Mouse (Mus musculus): Measurements from ENCODE around the gene Gm17581. TPM values are rescaled to one million over a fixed set of nuclear protein-coding genes. Genes with fewer than 3 reads are reported as not detected.
"Not testable (repeated sequence)": the region's sequence is repeated elsewhere in the genome, so short reads cannot be mapped to it uniquely, and the experiment has no call there.

Gm17581 gene
- polyA plus RNA-seq, 1 experiment from 2014 or later = not detected

DNA sequence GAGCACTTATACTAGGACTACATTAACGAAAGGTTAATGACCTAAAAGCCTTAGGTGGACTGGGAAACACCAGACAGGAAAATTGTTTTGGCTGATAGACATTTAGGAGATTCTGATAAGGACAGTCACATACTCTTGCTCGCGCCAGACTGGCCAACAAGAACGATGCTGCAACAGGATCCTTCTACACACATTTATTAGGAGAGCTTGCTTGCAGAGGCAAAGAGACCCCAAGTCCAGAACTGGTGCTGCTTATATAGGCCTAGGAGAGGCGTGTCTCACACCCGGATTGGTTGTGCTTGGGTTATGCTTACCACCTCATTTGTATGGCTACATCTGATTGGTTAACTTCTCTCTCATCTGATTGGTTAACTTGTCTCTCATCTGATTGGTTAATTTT lies 37.2 kb downstream of the Gm17581 start:
- H3K4me2 ChIP-seq (replicated peaks); ATAC-seq: not testable (repeated sequence)
- WGBS = 95% methylated on average over 6 of the region's 6 CpGs

DNA sequence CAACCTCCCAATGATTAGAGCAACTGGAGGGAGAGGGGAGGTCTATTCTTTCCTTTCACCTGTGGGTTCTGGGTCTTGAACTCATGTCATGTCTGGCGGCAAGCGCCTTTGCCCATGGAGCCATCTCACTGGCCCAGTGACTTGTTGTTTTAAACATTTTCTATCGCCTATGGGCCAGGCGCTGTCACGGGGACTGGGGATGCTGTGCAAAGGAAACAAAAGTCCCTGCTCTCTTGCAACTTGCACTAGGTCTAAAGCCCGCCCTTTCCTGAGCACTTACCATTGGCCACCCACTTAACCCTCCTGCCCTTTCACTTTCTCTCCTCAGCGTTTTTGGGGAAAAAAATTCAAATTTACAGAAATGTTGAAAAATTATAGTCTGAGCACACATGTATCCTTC lies 38.8 kb downstream of the Gm17581 start:
- H3K9ac ChIP-seq = no peak overlapping the region
- no peak overlapping the region for H3K4me3 ChIP-seq (replicated peaks)
- H3K36me3 ChIP-seq = no peaks in the 10 kb centered on the region
- ATAC-seq = no peak
- H3K4me2 ChIP-seq (replicated peaks) = no peak overlapping the region
- no peaks in the 10 kb centered on the region for H3K9me3 ChIP-seq
- H3K27me3 ChIP-seq (replicated peaks) = no peaks in the 10 kb centered on the region
- no peak overlapping the region for H3K27ac ChIP-seq
- H3K4me1 ChIP-seq (replicated peaks) = no peaks in the 10 kb centered on the region
- 71% methylated on average over 7 of the region's 7 CpGs for WGBS

More for the DNA sequence above, 37.2 kb downstream of the Gm17581 start:
- not testable (repeated sequence) for H3K36me3 ChIP-seq; H3K9ac ChIP-seq; H3K9me3 ChIP-seq; H3K27ac ChIP-seq; H3K27me3 ChIP-seq (replicated peaks); H3K4me1 ChIP-seq (replicated peaks); H3K4me3 ChIP-seq (replicated peaks)

DNA sequence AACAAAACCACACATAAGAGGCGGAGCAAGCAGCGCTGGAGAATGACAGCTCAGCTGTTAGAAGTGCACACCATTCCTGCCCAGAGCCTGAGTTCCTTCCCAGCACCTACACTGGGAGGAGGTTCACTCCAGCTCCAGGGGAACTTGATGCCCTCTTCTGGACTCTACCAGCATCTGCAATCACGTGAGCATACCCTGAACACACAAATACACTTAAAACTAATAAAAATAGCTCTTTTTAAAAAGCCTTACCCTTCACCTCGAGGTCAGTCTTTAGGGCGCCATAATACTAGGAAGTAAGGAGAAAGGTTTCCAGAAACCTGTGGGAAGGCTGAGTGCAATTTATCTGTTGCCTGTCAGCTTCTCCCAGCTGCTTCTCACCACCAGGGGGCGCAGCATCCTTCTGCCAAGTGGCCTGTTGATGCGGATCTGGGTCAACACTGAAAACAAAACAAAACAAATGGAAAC lies 39.5 kb downstream of the Gm17581 start:
- no peak for ATAC-seq
- Histone ChIP-seq H3K27ac (no peak overlapping the region), H3K4me3 (replicated peaks) (no peak overlapping the region), H3K9me3 (no peaks in the 10 kb centered on the region), H3K4me2 (replicated peaks) (no peak overlapping the region), H3K36me3 (no peaks in the 10 kb centered on the region), H3K9ac (no peak overlapping the region), H3K4me1 (replicated peaks) (peaks cover 2% of the 10 kb centered on the region), H3K27me3 (replicated peaks) (no peaks in the 10 kb centered on the region)
- 20% methylated on average over 7 of the region's 7 CpGs for WGBS

DNA sequence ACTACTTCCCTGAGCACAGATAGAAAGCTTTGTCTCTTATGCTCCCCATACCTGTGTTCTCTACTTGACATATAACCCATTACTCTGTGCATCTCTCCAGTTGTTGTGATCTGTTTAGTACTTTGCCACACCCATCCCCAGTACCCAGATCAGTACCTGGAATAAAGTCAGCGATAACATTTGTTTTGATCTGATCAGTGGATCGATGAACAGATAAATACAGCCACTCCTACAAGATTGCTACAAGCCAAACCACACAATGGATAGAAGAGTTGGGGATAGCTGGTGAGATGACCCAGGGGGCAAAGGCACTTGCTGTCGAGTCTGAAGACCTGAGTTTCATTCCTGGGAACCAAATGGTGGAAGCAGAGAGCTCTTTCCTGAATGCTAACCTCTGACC lies 40.4 kb downstream of the Gm17581 start:
- 73% methylated on average over 3 of the region's 3 CpGs for WGBS

DNA sequence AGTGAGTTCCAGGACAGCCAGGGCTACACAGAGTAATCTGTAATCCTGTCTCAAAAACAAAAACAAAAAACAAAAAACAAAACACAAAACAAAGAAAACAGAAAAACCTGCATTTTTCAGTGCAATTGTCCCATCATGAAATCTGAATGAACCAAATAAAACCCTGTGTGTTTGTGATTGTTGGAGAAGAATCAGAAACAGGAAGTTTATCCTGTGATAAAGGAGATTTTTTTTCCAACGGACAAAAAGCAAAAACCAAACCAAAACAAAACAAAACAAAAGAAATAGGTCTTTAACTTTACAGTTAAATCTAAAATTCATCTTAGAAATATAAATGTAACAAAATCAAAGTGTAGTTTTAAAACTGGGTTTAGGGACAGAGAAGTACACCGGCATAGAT lies 41.1 kb downstream of the Gm17581 start:
- H3K36me3 ChIP-seq = no peaks in the 10 kb centered on the region
- ATAC-seq = no peak
- no peaks in the 10 kb centered on the region for H3K27me3 ChIP-seq (replicated peaks)
- no peak overlapping the region for H3K27ac ChIP-seq
- H3K4me3 ChIP-seq (replicated peaks) = no peak overlapping the region
- H3K4me2 ChIP-seq (replicated peaks) = no peak overlapping the region
- peaks cover 11% of the 10 kb centered on the region for H3K4me1 ChIP-seq (replicated peaks)
- no peak overlapping the region for H3K9ac ChIP-seq
- 71% methylated on average over 2 of the region's 2 CpGs for WGBS
- H3K9me3 ChIP-seq = no peaks in the 10 kb centered on the region

More for the DNA sequence above, 40.4 kb downstream of the Gm17581 start:
- H3K4me2 ChIP-seq (replicated peaks) = no peak overlapping the region
- peaks cover 10% of the 10 kb centered on the region for H3K4me1 ChIP-seq (replicated peaks)
- no peak overlapping the region for H3K4me3 ChIP-seq (replicated peaks)
- no peak for ATAC-seq
- H3K9me3 ChIP-seq = no peaks in the 10 kb centered on the region
- no peaks in the 10 kb centered on the region for H3K27me3 ChIP-seq (replicated peaks)
- H3K27ac ChIP-seq = no peak overlapping the region
- no peaks in the 10 kb centered on the region for H3K36me3 ChIP-seq
- H3K9ac ChIP-seq = no peak overlapping the region

DNA sequence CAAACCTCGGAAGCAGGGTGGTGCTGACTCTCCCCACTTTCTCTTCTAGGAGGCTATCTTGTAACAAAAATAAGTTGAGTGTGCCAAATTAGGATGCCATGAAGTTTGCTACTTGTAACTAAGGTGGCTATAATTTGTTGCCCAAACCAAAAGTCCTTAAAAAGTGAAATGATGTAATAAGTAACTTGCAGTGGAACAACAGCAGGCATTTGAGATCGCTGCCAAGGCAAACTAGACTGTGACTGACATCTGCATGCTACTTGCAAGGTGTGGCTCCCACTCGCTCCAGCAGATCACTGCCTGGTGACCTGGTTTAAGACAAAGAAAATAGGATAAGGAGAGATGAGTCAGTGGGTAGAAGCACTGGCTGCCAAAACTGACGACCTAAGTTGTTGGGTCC lies 42.5 kb downstream of the Gm17581 start:
- WGBS = 80% methylated on average over 4 of the region's 4 CpGs
- no peak for ATAC-seq
- no peak overlapping the region for H3K4me3 ChIP-seq (replicated peaks)
- H3K9me3 ChIP-seq = no peaks in the 10 kb centered on the region
- H3K4me1 ChIP-seq (replicated peaks) = peaks cover 11% of the 10 kb centered on the region
- H3K27ac ChIP-seq = no peak overlapping the region
- no peaks in the 10 kb centered on the region for H3K36me3 ChIP-seq
- no peak overlapping the region for H3K4me2 ChIP-seq (replicated peaks)
- no peak overlapping the region for H3K9ac ChIP-seq
- H3K27me3 ChIP-seq (replicated peaks) = no peaks in the 10 kb centered on the region

DNA sequence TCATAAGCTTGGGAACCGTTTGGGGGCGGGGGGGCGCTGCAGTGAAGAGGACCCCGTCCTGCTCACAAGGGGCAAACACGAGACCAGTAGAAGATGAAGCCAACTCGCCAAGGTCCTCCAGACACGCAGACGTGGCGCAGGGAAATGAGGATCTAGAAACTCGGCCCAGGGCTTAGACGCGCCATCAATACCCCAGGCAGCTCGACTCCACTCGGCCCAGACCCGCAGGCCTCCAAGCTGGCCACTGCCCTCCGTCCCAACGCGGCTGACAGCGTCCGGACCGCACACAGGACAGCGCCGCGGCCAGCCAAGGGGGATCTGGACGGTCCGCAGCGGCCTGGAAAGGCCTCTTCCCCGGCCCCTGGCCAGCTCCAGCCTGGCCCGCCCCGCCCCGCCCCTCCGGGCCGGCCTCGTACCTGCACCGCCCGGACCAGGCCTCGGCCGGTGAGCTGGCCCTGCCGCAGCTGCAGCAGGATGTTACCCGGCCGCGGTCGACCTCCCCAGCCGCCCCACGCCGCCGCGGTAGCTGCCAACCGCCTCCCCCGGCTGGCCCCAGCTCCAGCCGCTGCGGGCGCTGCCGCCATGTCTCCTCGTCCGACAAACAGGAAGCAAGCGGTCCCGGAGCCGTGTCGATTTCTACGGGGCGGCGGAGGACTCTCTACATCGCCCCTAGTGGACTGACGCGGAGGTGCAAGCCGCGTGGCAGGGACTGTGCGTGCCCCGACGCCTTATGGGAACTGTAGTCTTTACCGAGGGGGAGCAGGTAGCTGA lies 43.8 kb downstream of the Gm17581 start, which contains the start of gene Trpc4ap:
Trpc4ap (minus strand) TSS at position 662 of the 771 bp plus-strand sequence.
- H3K27ac ChIP-seq = peak within 1 kb of the TSS; percentile 77
- peaks cover 11% of the 10 kb centered on the region for H3K4me1 ChIP-seq (replicated peaks)
- H3K9ac ChIP-seq = peak within 1 kb of the TSS; percentile 74
- H3K36me3 ChIP-seq = no peaks in the 10 kb centered on the region
- peak within 1 kb of the TSS; percentile 84 for H3K4me3 ChIP-seq (replicated peaks)
- under 1% methylated on average over 69 of the region's 72 CpGs for WGBS
- peak within 1 kb of the TSS; percentile 61 for H3K4me2 ChIP-seq (replicated peaks)
- ATAC-seq = peak; percentile 98
- no peaks in the 10 kb centered on the region for H3K9me3 ChIP-seq
- no peaks in the 10 kb centered on the region for H3K27me3 ChIP-seq (replicated peaks)

DNA sequence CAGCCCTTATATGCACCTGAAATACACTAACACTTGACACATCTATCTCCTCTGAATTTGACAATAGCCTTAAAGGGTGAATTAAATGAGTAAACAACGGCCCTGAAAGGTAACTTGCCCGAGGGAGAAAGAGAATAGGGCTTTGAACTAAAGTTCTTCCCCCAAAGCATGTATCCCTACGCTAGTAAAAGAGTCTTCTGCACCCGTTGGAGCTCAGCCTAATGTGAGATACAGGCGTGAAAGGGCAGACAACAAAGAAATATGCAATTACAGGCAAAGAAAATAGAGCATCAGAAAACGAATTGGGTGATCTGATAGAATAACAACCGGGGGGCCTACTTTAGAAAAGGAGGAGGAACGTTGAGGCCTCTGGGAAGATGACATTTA lies 44.3 kb downstream of the Gm17581 start:
- Histone ChIP-seq H3K27me3 (replicated peaks) (no peaks in the 10 kb centered on the region), H3K4me1 (replicated peaks) (peaks cover 11% of the 10 kb centered on the region), H3K36me3 (no peaks in the 10 kb centered on the region), H3K9ac (peak overlapping the region; percentile 74), H3K4me2 (replicated peaks) (peak overlapping the region; percentile 61), H3K4me3 (replicated peaks) (peak overlapping the region; percentile 84), H3K9me3 (no peaks in the 10 kb centered on the region), H3K27ac (peak overlapping the region; percentile 77; the same call in 1 of the 2 replicates)
- 3% methylated on average over 8 of the region's 8 CpGs for WGBS
- ATAC-seq = no peak

DNA sequence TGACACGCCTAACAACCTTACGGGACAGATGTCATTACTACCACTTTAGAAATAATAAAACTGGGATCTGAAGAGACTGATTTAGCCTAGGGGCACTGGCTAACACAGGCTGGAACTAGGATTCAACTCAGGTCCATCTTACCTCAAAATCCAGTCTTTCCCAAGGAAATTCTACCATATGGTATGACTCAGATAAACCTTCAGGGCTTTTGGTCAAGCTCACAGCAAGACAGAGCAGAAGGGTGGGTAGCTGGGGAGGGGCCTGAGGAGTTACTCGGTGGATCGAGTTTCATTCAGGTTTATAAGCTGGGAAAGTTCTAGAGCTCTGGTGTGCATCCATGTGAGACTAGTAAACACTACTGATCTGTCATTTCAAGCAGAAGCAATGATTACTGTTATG lies 46.5 kb downstream of the Gm17581 start:
- WGBS = 77% methylated on average over 4 of the region's 4 CpGs
- no peaks in the 10 kb centered on the region for H3K9me3 ChIP-seq
- H3K36me3 ChIP-seq = no peaks in the 10 kb centered on the region
- no peak for ATAC-seq
- no peak overlapping the region for H3K9ac ChIP-seq
- H3K4me1 ChIP-seq (replicated peaks) = peaks cover 11% of the 10 kb centered on the region
- H3K4me3 ChIP-seq (replicated peaks) = no peak overlapping the region
- no peak overlapping the region for H3K4me2 ChIP-seq (replicated peaks)
- no peak overlapping the region for H3K27ac ChIP-seq
- no peaks in the 10 kb centered on the region for H3K27me3 ChIP-seq (replicated peaks)

DNA sequence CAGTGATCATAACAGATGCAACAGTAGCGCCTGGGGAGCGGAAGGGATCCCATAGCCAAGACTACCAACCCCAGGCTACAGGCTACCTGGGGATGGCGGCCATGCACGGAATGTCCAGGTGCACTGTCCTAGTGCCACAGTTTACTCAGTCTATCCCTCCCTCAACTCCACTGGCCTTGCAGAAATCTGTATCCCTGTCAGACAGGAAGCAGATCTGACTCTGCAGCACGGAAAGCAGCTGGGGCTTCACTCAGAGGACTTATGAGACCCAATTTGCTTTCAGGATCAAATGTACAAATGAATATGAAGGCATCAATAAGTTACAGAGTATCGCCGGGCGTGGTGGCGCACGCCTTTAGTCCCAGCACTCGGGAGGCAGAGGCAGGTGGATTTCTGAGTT lies 47.9 kb downstream of the Gm17581 start:
- Histone ChIP-seq H3K9ac (no peak overlapping the region), H3K4me1 (replicated peaks) (peaks cover 11% of the 10 kb centered on the region), H3K27ac (no peak overlapping the region), H3K36me3 (no peaks in the 10 kb centered on the region), H3K9me3 (no peaks in the 10 kb centered on the region), H3K4me2 (replicated peaks) (no peak overlapping the region), H3K4me3 (replicated peaks) (no peak overlapping the region), H3K27me3 (replicated peaks) (no peaks in the 10 kb centered on the region)
- 90% methylated on average over 11 of the region's 11 CpGs for WGBS
- ATAC-seq = no peak

DNA sequence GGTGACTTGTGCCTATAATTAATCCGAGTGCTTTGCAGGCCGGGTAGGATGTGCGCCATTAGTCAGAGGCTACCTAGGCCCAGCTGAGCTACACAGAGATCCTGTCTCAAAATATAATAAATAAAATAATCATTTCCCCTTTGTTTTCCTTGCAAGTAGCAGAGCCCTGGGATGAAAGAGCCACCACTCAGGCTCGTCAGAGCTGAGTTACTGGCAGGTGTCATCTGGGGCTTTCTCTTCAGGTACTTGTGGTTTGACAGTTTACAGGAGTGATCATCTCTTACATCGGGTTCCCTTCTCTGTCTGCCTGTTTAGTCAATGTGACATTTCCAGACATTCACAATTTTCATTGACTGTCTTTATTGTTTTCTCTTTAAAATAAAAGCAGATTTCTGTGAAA lies 49.1 kb downstream of the Gm17581 start:
- no peak for ATAC-seq
- WGBS = 84% methylated on average over 5 of the region's 5 CpGs
- Histone ChIP-seq H3K9ac (no peak overlapping the region), H3K4me3 (replicated peaks) (no peak overlapping the region), H3K27ac (no peak overlapping the region), H3K36me3 (no peaks in the 10 kb centered on the region), H3K4me2 (replicated peaks) (no peak overlapping the region), H3K27me3 (replicated peaks) (no peaks in the 10 kb centered on the region), H3K9me3 (no peaks in the 10 kb centered on the region), H3K4me1 (replicated peaks) (peaks cover 11% of the 10 kb centered on the region)
